Mouse (Mus musculus): ENCODE data around the gene Tesk1. TPM values are rescaled to one million over a fixed set of nuclear protein-coding genes. Genes with fewer than 3 reads are reported as not detected.

The Tesk1 gene
- polyA plus RNA-seq (2012; rRNA removed) = 77.0 and 78.5 TPM in 2 replicates

- Histone ChIP-seq H3K27ac (ENCODE audit: insufficient read depth, low read length) (peak within 1 kb of the TSS; percentile 78), H3K4me1 (ENCODE audit: control insufficient read depth, insufficient read depth, low read length) (no peaks in the 10 kb centered on the region), H3K4me3 (ENCODE audit: insufficient read depth, low read length) (peak within 1 kb of the TSS; percentile 61)
- TF ChIP-seq POLR2A (IDR thresholded peaks at IDR 0.05; ENCODE audit: extremely low read depth, insufficient read depth, low read length) = no peak
- TF ChIP-seq CTCF (IDR thresholded peaks at IDR 0.05; ENCODE audit: extremely low read depth, insufficient read depth, low read length) = no peak
Measured at GRCm38 (mm10) chr4:43441639-43442038, at the start of gene Tesk1. Gene Tesk1, plus strand, starts transcription at chr4:43441939.

GRCm38 (mm10) chr4:43394345-43394891, 47.3 kb upstream of the Tesk1 start:
- Histone ChIP-seq H3K27ac (ENCODE audit: insufficient read depth, low read length) (peak overlapping the region; percentile 95), H3K4me3 (ENCODE audit: insufficient read depth, low read length) (no peak overlapping the region), H3K4me1 (ENCODE audit: control insufficient read depth, insufficient read depth, low read length) (peaks cover 19% of the 10 kb centered on the region)
- TF ChIP-seq POLR2A (IDR thresholded peaks at IDR 0.05; ENCODE audit: extremely low read depth, insufficient read depth, low read length) (peak; percentile 28; the same call in 1 of the 2 replicates), CTCF (IDR thresholded peaks at IDR 0.05; ENCODE audit: extremely low read depth, insufficient read depth, low read length) (no peak)

DNA sequence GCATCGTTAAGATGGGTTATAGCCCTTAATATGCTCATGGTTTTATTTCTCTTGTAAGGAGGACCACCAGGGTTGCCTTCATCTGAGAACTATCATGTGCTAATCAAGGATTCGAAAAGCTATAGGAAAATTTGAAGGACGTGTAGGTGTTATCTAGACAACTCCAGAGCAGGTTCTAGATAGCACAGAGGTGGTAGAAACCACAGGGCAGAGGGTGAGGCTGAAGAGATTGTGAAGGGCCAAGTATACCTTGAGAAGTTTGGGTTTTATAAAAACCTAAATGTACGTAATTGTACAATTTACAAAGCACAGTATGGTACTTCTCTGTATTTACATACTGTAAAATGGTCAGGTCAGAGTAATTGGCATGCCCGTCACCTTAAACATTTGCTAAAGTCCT, 46.6 kb upstream of the Tesk1 start:
- peak overlapping the region; percentile 95 for H3K27ac ChIP-seq (ENCODE audit: insufficient read depth, low read length)
- no peak for TF ChIP-seq CTCF (IDR thresholded peaks at IDR 0.05; ENCODE audit: extremely low read depth, insufficient read depth, low read length)
- no peak for TF ChIP-seq POLR2A (IDR thresholded peaks at IDR 0.05; ENCODE audit: extremely low read depth, insufficient read depth, low read length)
- H3K4me1 ChIP-seq (ENCODE audit: control insufficient read depth, insufficient read depth, low read length) = peaks cover 24% of the 10 kb centered on the region
- no peak overlapping the region for H3K4me3 ChIP-seq (ENCODE audit: insufficient read depth, low read length)

DNA sequence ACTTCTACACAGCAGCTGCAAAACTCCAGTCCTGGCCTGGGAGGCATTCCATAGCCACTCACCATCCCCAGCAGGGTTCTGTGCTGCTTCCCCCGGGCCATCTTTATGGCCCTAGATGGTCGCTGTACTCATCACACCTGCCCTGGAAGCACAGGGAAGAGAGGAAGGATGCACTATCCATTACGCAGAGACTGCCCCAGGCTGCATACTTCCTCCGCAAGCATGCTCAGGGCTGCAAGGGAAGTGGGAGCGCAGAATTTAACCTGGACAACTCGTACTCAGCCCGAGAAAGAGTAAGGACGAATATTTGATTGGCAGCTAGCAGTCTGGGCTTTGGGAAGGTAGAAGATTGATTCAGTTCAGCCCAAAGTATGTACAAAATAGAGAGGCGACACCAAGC, 45.9 kb upstream of the Tesk1 start:
- H3K27ac ChIP-seq (ENCODE audit: insufficient read depth, low read length) = no peak overlapping the region
- H3K4me3 ChIP-seq (ENCODE audit: insufficient read depth, low read length) = no peak overlapping the region
- TF ChIP-seq POLR2A (IDR thresholded peaks at IDR 0.05; ENCODE audit: extremely low read depth, insufficient read depth, low read length) (no peak), CTCF (IDR thresholded peaks at IDR 0.05; ENCODE audit: extremely low read depth, insufficient read depth, low read length) (no peak)
- peaks cover 26% of the 10 kb centered on the region for H3K4me1 ChIP-seq (ENCODE audit: control insufficient read depth, insufficient read depth, low read length)

GRCm38 (mm10) chr4:43396381-43396780, 45.4 kb upstream of the Tesk1 start:
- Histone ChIP-seq H3K4me1 (ENCODE audit: control insufficient read depth, insufficient read depth, low read length) (peaks cover 27% of the 10 kb centered on the region), H3K27ac (ENCODE audit: insufficient read depth, low read length) (no peak overlapping the region), H3K4me3 (ENCODE audit: insufficient read depth, low read length) (no peak overlapping the region)
- no peak for TF ChIP-seq CTCF (IDR thresholded peaks at IDR 0.05; ENCODE audit: extremely low read depth, insufficient read depth, low read length)
- no peak for TF ChIP-seq POLR2A (IDR thresholded peaks at IDR 0.05; ENCODE audit: extremely low read depth, insufficient read depth, low read length)

DNA sequence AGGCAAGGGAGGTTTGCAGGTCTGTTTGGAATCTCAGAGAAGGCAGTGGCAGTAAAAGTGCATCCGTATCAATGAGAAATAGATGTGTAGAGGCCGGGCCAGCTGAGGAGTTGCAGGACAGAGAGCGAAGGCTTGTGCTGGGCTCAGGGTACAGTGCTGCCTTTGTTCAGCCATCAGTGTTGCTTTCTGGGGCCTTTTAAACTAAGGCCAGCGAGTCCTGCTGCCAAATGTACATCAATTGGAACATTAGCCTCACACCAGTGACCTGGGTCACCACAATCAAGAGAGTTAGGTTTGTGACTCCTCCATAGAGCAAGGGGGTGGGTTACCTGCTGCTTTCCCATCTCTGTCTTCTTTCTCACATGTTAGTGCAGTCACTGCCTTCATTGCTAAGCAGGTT, 43.7 kb upstream of the Tesk1 start:
- peak overlapping the region; percentile 62 for H3K27ac ChIP-seq (ENCODE audit: insufficient read depth, low read length)
- TF ChIP-seq POLR2A (IDR thresholded peaks at IDR 0.05; ENCODE audit: extremely low read depth, insufficient read depth, low read length) = no peak
- TF ChIP-seq CTCF (IDR thresholded peaks at IDR 0.05; ENCODE audit: extremely low read depth, insufficient read depth, low read length) = no peak

DNA sequence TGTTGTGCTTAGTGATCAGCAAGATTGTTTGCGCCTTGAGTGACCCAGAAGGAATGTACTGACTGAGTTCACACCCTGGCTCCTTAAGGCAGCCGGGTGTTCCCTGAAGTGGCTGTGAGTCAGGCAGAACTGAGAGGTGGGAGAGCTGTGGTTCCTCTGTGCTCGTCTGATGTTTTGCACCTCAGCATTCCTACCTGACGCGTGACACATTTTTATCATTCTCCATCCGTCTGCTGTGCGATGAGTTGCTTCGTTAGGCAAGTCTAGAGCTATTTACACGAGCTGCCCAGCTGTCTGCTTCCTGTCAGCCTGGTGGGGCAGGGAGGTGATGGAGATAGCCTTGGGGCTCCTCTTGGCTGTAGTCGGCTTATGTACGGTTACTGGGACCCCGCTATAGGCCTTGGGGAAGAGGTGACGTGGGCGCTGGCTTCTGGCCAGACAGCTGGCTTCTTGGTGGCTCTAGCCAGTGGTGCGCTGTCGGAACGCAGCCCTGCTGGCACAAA, 42.9 kb upstream of the Tesk1 start:
- H3K4me1 ChIP-seq (ENCODE audit: control insufficient read depth, insufficient read depth, low read length) = peaks cover 26% of the 10 kb centered on the region
- H3K4me3 ChIP-seq (ENCODE audit: insufficient read depth, low read length) = no peak overlapping the region
- no peak for TF ChIP-seq CTCF (IDR thresholded peaks at IDR 0.05; ENCODE audit: extremely low read depth, insufficient read depth, low read length)
- no peak for TF ChIP-seq POLR2A (IDR thresholded peaks at IDR 0.05; ENCODE audit: extremely low read depth, insufficient read depth, low read length)
- H3K27ac ChIP-seq (ENCODE audit: insufficient read depth, low read length) = peak overlapping the region; percentile 62

More for the DNA sequence above, 43.7 kb upstream of the Tesk1 start:
- Histone ChIP-seq H3K4me1 (ENCODE audit: control insufficient read depth, insufficient read depth, low read length) (peaks cover 29% of the 10 kb centered on the region), H3K4me3 (ENCODE audit: insufficient read depth, low read length) (no peak overlapping the region)

GRCm38 (mm10) chr4:43399391-43400131, 42.2 kb upstream of the Tesk1 start:
- Histone ChIP-seq H3K27ac (ENCODE audit: insufficient read depth, low read length) (peak overlapping the region; percentile 62), H3K4me1 (ENCODE audit: control insufficient read depth, insufficient read depth, low read length) (peaks cover 24% of the 10 kb centered on the region), H3K4me3 (ENCODE audit: insufficient read depth, low read length) (no peak overlapping the region)
- TF ChIP-seq POLR2A (IDR thresholded peaks at IDR 0.05; ENCODE audit: extremely low read depth, insufficient read depth, low read length) (no peak), CTCF (IDR thresholded peaks at IDR 0.05; ENCODE audit: extremely low read depth, insufficient read depth, low read length) (no peak)

- no peak for TF ChIP-seq CTCF (IDR thresholded peaks at IDR 0.05; ENCODE audit: extremely low read depth, insufficient read depth, low read length)
- TF ChIP-seq POLR2A (IDR thresholded peaks at IDR 0.05; ENCODE audit: extremely low read depth, insufficient read depth, low read length) = no peak
- Histone ChIP-seq H3K4me1 (ENCODE audit: control insufficient read depth, insufficient read depth, low read length) (peaks cover 25% of the 10 kb centered on the region), H3K4me3 (ENCODE audit: insufficient read depth, low read length) (no peak overlapping the region), H3K27ac (ENCODE audit: insufficient read depth, low read length) (no peak overlapping the region)
Measured at GRCm38 (mm10) chr4:43400976-43401375, 40.8 kb upstream of the Tesk1 start.

GRCm38 (mm10) chr4:43401486-43401885, 40.3 kb upstream of the Tesk1 start:
- TF ChIP-seq CTCF (IDR thresholded peaks at IDR 0.05; ENCODE audit: extremely low read depth, insufficient read depth, low read length) (no peak), POLR2A (IDR thresholded peaks at IDR 0.05; ENCODE audit: extremely low read depth, insufficient read depth, low read length) (no peak)
- Histone ChIP-seq H3K4me3 (ENCODE audit: insufficient read depth, low read length) (no peak overlapping the region), H3K4me1 (ENCODE audit: control insufficient read depth, insufficient read depth, low read length) (peaks cover 25% of the 10 kb centered on the region), H3K27ac (ENCODE audit: insufficient read depth, low read length) (no peak overlapping the region)
